Mouse (Mus musculus): ENCODE measurements around the gene Wdr90. TPM values are rescaled to one million over a fixed set of nuclear protein-coding genes. Genes with fewer than 3 reads are reported as not detected.

Wdr90 gene
- polyA plus RNA-seq, 1 experiment from 2014 or later, result 33.5 TPM

GRCm38 (mm10) chr17:25839455-25840235 lies 21.7 kb downstream of the Wdr90 start:
- no peak overlapping the region for H3K9ac ChIP-seq (replicated peaks; ENCODE audit: low read length)
- H3K4me3 ChIP-seq (ENCODE audit: low read length), result no peak overlapping the region
- WGBS, result 80% methylated on average over 14 of the region's 14 CpGs
- peaks cover 42% of the 10 kb centered on the region for H3K4me1 ChIP-seq (ENCODE audit: insufficient read depth, low read length)
- peaks cover 48% of the 10 kb centered on the region for H3K36me3 ChIP-seq (ENCODE audit: insufficient read depth, low read length)
- no peaks in the 10 kb centered on the region for H3K9me3 ChIP-seq (ENCODE audit: low read length)
- H3K4me2 ChIP-seq (replicated peaks; ENCODE audit: low read depth, low read length), result no peak overlapping the region
- H3K27me3 ChIP-seq (ENCODE audit: insufficient read depth, low read length), result no peaks in the 10 kb centered on the region
- ATAC-seq (ENCODE audit: low FRiP score, low TSS enrichment), result no peak
- H3K27ac ChIP-seq (ENCODE audit: low read length), result no peak overlapping the region; the same call in 1 of the 2 replicates

- Histone ChIP-seq H3K9me3 (ENCODE audit: low read length) (no peaks in the 10 kb centered on the region), H3K27me3 (ENCODE audit: insufficient read depth, low read length) (no peaks in the 10 kb centered on the region), H3K4me3 (ENCODE audit: low read length) (no peak overlapping the region), H3K4me1 (ENCODE audit: insufficient read depth, low read length) (peaks cover 48% of the 10 kb centered on the region), H3K27ac (ENCODE audit: low read length) (no peak overlapping the region), H3K36me3 (ENCODE audit: insufficient read depth, low read length) (peaks cover 48% of the 10 kb centered on the region), H3K4me2 (replicated peaks; ENCODE audit: low read depth, low read length) (no peak overlapping the region), H3K9ac (replicated peaks; ENCODE audit: low read length) (no peak overlapping the region)
- no peak for ATAC-seq (ENCODE audit: low FRiP score, low TSS enrichment)
- WGBS, result 89% methylated on average over 4 of the region's 4 CpGs
Measured at GRCm38 (mm10) chr17:25838904-25839303, 22.4 kb downstream of the Wdr90 start.

- WGBS, result 62% methylated on average over 3 of the region's 3 CpGs
- Histone ChIP-seq H3K9ac (replicated peaks; ENCODE audit: low read length) (peak overlapping the region; percentile 71; the same call in 1 of the 2 replicates), H3K27me3 (ENCODE audit: insufficient read depth, low read length) (no peaks in the 10 kb centered on the region), H3K4me2 (replicated peaks; ENCODE audit: low read depth, low read length) (peak overlapping the region; percentile 79), H3K9me3 (ENCODE audit: low read length) (no peaks in the 10 kb centered on the region), H3K4me3 (ENCODE audit: low read length) (peak overlapping the region; percentile 42), H3K27ac (ENCODE audit: low read length) (peak overlapping the region; percentile 81), H3K36me3 (ENCODE audit: insufficient read depth, low read length) (peaks cover 46% of the 10 kb centered on the region), H3K4me1 (ENCODE audit: insufficient read depth, low read length) (peaks cover 40% of the 10 kb centered on the region)
- ATAC-seq (ENCODE audit: low FRiP score, low TSS enrichment), result no peak
Measured at GRCm38 (mm10) chr17:25837533-25837932, 23.8 kb downstream of the Wdr90 start.

- peak; percentile 18 for ATAC-seq (ENCODE audit: low FRiP score, low TSS enrichment)
- peaks cover 41% of the 10 kb centered on the region for H3K36me3 ChIP-seq (ENCODE audit: insufficient read depth, low read length)
Measured at GRCm38 (mm10) chr17:25837076-25837410, 24.3 kb downstream of the Wdr90 start, which contains the start of gene Rhbdl1. TSS of gene Rhbdl1 (minus strand) at chr17:25837295.

GRCm38 (mm10) chr17:25836397-25837075 lies 24.8 kb downstream of the Wdr90 start:
- 13% methylated on average over 23 of the region's 23 CpGs for WGBS
- ATAC-seq (ENCODE audit: low FRiP score, low TSS enrichment), result no peak
- H3K4me2 ChIP-seq (replicated peaks; ENCODE audit: low read depth, low read length), result peak overlapping the region; percentile 79
- no peaks in the 10 kb centered on the region for H3K27me3 ChIP-seq (ENCODE audit: insufficient read depth, low read length)
- peak overlapping the region; percentile 42 for H3K4me3 ChIP-seq (ENCODE audit: low read length)
- H3K9me3 ChIP-seq (ENCODE audit: low read length), result no peaks in the 10 kb centered on the region
- H3K4me1 ChIP-seq (ENCODE audit: insufficient read depth, low read length), result peaks cover 46% of the 10 kb centered on the region
- peak overlapping the region; percentile 71 for H3K9ac ChIP-seq (replicated peaks; ENCODE audit: low read length)
- peak overlapping the region; percentile 81 for H3K27ac ChIP-seq (ENCODE audit: low read length)
- peaks cover 37% of the 10 kb centered on the region for H3K36me3 ChIP-seq (ENCODE audit: insufficient read depth, low read length)

More at GRCm38 (mm10) chr17:25837076-25837410, 24.3 kb downstream of the Wdr90 start, which contains the start of gene Rhbdl1:
- H3K4me1 ChIP-seq (ENCODE audit: insufficient read depth, low read length), result peaks cover 41% of the 10 kb centered on the region
- no peaks in the 10 kb centered on the region for H3K27me3 ChIP-seq (ENCODE audit: insufficient read depth, low read length)
- H3K9ac ChIP-seq (replicated peaks; ENCODE audit: low read length), result peak within 1 kb of the TSS; percentile 71
- no peaks in the 10 kb centered on the region for H3K9me3 ChIP-seq (ENCODE audit: low read length)
- H3K4me2 ChIP-seq (replicated peaks; ENCODE audit: low read depth, low read length), result peak within 1 kb of the TSS; percentile 79
- H3K27ac ChIP-seq (ENCODE audit: low read length), result peak within 1 kb of the TSS; percentile 81
- H3K4me3 ChIP-seq (ENCODE audit: low read length), result peak within 1 kb of the TSS; percentile 42
- 2% methylated on average over 29 of the region's 29 CpGs for WGBS

- no peak for ATAC-seq (ENCODE audit: low FRiP score, low TSS enrichment)
- Histone ChIP-seq H3K4me3 (ENCODE audit: low read length) (no peak overlapping the region), H3K27ac (ENCODE audit: low read length) (peak overlapping the region; percentile 81; the same call in 1 of the 2 replicates), H3K4me1 (ENCODE audit: insufficient read depth, low read length) (peaks cover 53% of the 10 kb centered on the region), H3K9me3 (ENCODE audit: low read length) (no peaks in the 10 kb centered on the region), H3K9ac (replicated peaks; ENCODE audit: low read length) (peak overlapping the region; percentile 71), H3K4me2 (replicated peaks; ENCODE audit: low read depth, low read length) (peak overlapping the region; percentile 79; the same call in 1 of the 2 replicates), H3K27me3 (ENCODE audit: insufficient read depth, low read length) (no peaks in the 10 kb centered on the region), H3K36me3 (ENCODE audit: insufficient read depth, low read length) (peaks cover 38% of the 10 kb centered on the region)
- WGBS, result 91% methylated on average over 16 of the region's 16 CpGs
Measured at GRCm38 (mm10) chr17:25835816-25836215, 25.5 kb downstream of the Wdr90 start.

- 94% methylated on average over 7 of the region's 7 CpGs for WGBS
- Histone ChIP-seq H3K4me1 (ENCODE audit: insufficient read depth, low read length) (peaks cover 59% of the 10 kb centered on the region), H3K9me3 (ENCODE audit: low read length) (no peaks in the 10 kb centered on the region), H3K36me3 (ENCODE audit: insufficient read depth, low read length) (peaks cover 38% of the 10 kb centered on the region), H3K9ac (replicated peaks; ENCODE audit: low read length) (no peak overlapping the region), H3K4me3 (ENCODE audit: low read length) (no peak overlapping the region), H3K27me3 (ENCODE audit: insufficient read depth, low read length) (no peaks in the 10 kb centered on the region), H3K4me2 (replicated peaks; ENCODE audit: low read depth, low read length) (0 out of 2 replicates have a peak overlapping the region, but pooled peaks have one; percentile 11), H3K27ac (ENCODE audit: low read length) (no peak overlapping the region)
- ATAC-seq (ENCODE audit: low FRiP score, low TSS enrichment), result no peak
Measured at GRCm38 (mm10) chr17:25835301-25835700, 26.0 kb downstream of the Wdr90 start.

GRCm38 (mm10) chr17:25834595-25835222 lies 26.6 kb downstream of the Wdr90 start:
- WGBS, result 71% methylated on average over 12 of the region's 12 CpGs
- Histone ChIP-seq H3K36me3 (ENCODE audit: insufficient read depth, low read length) (peaks cover 36% of the 10 kb centered on the region), H3K4me2 (replicated peaks; ENCODE audit: low read depth, low read length) (peak overlapping the region; percentile 95), H3K9ac (replicated peaks; ENCODE audit: low read length) (peak overlapping the region; percentile 88), H3K27ac (ENCODE audit: low read length) (peak overlapping the region; percentile 99), H3K4me3 (ENCODE audit: low read length) (peak overlapping the region; percentile 82), H3K9me3 (ENCODE audit: low read length) (no peaks in the 10 kb centered on the region), H3K4me1 (ENCODE audit: insufficient read depth, low read length) (peaks cover 64% of the 10 kb centered on the region), H3K27me3 (ENCODE audit: insufficient read depth, low read length) (no peaks in the 10 kb centered on the region)
- ATAC-seq (ENCODE audit: low FRiP score, low TSS enrichment), result no peak

- H3K27ac ChIP-seq (ENCODE audit: low read length), result peak overlapping the region; percentile 99
- no peaks in the 10 kb centered on the region for H3K9me3 ChIP-seq (ENCODE audit: low read length)
- H3K4me1 ChIP-seq (ENCODE audit: insufficient read depth, low read length), result peaks cover 69% of the 10 kb centered on the region
- peak overlapping the region; percentile 88 for H3K9ac ChIP-seq (replicated peaks; ENCODE audit: low read length)
- peaks cover 30% of the 10 kb centered on the region for H3K36me3 ChIP-seq (ENCODE audit: insufficient read depth, low read length)
- H3K4me2 ChIP-seq (replicated peaks; ENCODE audit: low read depth, low read length), result peak overlapping the region; percentile 95
- WGBS, result 9% methylated on average over 6 of the region's 6 CpGs
- ATAC-seq (ENCODE audit: low FRiP score, low TSS enrichment), result no peak
- peak overlapping the region; percentile 82 for H3K4me3 ChIP-seq (ENCODE audit: low read length)
- no peaks in the 10 kb centered on the region for H3K27me3 ChIP-seq (ENCODE audit: insufficient read depth, low read length)
Measured at GRCm38 (mm10) chr17:25833961-25834594, 27.2 kb downstream of the Wdr90 start.
